Mouse (Mus musculus) left cerebral cortex, adult 8-10 months (tissue): ENCODE results near the gene Fbxw2. TPM values are rescaled to one million over a fixed set of nuclear protein-coding genes. Genes with fewer than 3 reads are reported as not detected.
"Not testable (repeated sequence)": the region's sequence is repeated elsewhere in the genome, so short reads cannot be mapped to it uniquely, and the experiment has no call there.

Source experiments
- DNase-seq, 2 experiments: peaks; one replicate each; pipeline ENCODE4 v3.0.0; 2022; ENCODE audit warnings: low spot score in 2 of 2
- total RNA-seq, 4 experiments: library from RNA; stranded (reverse); gene quantifications; 2 replicates each; pipeline ENCODE4 v1.2.4; 2022

The Fbxw2 gene
- total RNA-seq, result 10 to 100 TPM; 84.5 to 99.0 (median 96.9) TPM

DNA sequence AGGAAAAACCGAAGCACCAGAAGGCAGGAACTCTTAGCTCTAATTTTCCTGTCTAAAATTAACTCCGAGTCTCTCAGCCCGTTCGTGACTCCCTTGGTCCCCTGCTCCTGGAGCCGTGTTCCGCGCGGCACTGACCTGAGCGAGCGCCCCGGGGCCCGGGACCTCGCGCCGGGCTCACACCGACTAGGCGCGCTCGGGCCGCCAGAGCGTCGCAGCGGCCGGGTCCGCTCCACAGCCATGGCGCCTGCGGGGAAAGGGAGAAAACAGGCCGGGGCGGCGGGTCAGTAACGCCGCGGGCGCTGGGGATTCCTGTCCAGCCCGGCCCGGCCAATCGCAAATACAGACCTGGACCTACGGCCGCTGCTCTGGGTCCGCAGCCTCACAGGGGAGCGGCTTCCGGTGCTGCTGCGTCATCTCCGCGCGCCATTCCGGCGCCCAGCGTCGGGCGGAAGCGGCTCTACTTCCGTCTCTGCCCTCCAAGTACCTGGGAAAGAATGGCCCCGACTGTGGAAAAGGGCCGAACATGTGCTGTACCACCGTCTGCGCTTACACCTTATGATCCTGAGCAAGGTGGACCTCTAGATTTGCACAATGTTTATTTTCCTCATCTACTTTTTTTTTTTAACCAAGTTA lies at the start of gene Fbxw2:
Fbxw2 (minus strand) TSS at position 485 of the 633 bp plus-strand sequence.
- DNase-seq, result peak; percentile 83 to 86

DNA sequence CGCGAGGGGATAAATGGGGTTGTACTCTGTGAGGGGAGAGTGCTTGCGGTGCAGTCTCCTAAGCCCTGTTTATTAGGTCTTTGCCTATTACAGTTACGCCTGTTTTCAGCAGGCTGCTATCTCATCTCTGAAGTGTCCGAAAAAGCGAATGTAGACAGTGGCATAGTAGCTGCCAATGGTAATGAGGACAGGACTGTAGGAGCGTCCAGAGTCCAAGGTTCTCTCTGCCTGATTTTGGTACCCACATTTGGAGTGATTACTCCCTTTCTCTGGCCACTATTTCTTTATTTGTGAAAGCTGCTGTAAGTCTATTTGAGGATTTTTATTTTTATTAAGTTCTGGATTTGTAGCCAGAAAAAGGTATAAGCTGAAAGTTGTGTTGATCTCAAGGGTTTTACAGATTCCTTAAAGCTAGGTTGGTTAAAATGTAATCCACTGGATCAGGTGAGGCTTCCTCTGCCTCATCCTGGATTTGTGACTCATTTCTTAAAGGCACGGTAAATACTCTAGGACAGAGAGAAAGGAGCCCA lies 48.8 kb upstream of the Fbxw2 start, which contains the start of gene Psmd5:
Psmd5 (minus strand) TSS at position 153 of the 530 bp plus-strand sequence.
- DNase-seq, result no peak

DNA sequence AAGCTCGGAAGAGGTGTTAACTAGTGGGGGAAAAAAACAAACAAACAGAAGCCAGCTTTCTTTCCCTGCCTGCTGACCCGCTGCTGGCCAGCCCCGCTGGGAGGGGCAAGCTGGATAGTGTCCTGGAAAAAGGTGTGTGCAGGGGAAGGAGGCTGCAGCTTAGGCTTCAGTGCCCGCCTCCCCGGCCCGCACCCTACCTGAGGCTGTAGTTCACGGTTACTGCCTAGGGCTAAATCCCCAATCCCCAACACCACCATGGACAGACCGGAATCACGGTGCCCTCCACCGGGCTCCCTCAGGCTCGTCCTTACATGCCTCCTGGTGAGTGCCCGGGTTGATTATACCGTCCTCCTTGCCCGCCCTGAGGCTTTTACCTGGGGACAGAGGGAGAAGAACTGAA lies 48.2 kb upstream of the Fbxw2 start, which contains the start of gene Cutal:
Cutal (plus strand) TSS at position 126 of the 400 bp plus-strand sequence.
- no peak for DNase-seq

- peak; percentile 88 to 93 for DNase-seq
Observed at GRCm38 (mm10) chr2:34870520-34871474, 44.7 kb upstream of the Fbxw2 start.

DNA sequence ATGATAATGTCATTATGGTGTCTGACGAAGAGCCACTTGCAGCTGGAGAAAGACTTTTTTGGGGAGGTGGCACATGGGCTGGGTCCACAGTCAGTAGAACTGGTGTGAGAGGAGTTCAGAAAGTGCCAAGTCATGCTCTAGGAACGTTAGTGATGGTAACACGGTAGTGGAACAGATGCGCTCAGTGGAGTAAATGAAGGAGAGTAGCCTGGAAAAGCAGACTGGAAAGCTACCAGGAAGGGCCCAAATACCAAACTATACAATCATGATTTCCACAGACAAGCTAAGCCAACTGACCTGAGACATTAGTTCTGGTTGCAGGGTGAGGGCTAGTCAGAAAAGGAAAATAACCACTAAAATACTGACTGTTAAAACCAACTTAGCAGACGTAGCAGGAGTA lies 43.6 kb upstream of the Fbxw2 start:
- DNase-seq, result no peak

DNA sequence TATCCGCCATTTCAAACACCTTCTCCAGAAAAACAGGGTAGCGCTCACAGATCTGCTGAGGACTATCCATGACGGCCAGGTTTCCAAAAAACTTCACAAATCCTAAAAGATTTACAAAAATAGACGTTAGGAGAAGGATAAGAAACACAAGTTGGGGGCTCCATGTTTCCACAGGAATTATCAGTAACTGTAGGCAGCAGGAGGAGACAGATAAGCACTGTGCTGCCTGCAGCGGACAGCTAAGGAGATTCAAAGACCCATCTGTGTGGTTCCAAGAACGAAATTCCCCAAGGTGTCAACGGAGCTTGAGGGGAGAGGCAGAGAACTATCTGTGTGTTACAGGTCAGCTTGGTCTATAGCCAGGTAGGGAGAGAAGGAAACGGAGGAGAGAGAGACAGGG lies 31.6 kb upstream of the Fbxw2 start:
- DNase-seq, result no peak

DNA sequence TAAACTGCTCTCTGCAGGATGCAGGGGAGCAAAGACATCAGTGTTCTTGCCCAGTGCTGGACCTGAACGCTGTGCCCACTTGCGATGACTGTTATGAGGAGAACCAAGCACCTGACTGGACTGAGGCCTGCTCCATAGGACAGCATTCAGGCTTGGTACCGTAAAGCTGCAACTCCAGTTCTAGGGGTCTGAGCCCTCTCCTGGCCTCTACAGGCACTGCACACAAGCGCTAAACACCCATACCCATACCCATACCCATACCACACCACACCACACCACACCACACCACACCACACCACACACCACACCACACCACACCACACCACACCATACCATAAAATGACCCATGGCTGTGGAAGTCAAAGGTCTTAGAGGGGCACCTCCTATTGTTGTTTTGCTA lies 29.2 kb upstream of the Fbxw2 start:
- no peak for DNase-seq

DNA sequence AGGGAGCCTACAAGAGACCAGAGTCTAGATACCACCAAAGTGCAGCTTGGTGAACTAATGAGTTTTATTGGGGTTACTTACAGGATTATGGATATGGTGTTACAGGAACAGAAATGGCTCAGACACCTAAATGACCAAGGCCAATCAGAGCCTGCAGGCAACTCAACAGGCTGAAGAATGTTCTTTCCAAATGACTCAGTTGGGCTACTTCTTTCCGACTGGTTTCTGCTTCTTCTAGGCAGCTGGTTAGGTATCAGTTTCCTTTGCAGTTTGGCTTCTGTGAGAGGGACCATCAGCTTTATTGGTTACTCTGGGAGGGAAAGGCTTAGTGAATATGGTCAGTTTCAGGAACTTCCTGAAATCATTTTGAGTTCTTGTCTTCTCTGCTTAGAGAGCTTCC lies 21.6 kb upstream of the Fbxw2 start:
- no peak for DNase-seq

DNA sequence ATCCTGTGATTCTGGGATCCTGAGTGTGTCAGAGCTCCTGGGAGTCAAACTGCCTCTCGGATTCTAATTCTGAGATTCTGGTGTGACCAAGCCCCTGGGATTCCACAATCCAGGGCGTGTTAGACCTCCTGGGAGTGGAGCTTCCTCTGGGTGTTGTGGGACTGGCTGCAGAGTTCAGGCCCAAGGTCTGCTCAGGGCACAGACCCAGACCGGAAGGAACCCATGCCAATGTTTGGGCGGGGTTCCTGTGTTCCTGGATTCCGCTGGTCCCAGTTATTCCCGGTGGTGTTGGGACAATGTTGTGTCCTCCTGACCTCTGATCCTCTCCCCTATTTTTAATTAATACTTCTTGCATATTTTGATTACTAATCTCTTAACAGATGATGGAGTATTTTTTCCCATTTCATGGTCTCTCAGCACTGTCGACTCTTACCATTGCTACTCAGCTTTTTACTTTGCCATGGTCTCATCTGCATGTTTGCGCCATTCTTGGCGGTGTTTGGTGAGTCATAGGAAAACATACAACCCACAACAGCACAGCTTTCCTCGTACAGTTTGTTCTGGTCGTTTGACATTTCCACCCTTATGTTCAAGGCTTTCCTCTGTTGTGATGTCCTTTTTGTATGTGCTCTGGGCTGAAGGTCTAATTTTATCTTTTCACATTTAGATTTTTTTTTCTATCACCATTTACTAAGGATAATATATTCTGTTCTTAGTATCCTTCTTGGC lies 17.3 kb upstream of the Fbxw2 start:
- DNase-seq, result no peak

DNA sequence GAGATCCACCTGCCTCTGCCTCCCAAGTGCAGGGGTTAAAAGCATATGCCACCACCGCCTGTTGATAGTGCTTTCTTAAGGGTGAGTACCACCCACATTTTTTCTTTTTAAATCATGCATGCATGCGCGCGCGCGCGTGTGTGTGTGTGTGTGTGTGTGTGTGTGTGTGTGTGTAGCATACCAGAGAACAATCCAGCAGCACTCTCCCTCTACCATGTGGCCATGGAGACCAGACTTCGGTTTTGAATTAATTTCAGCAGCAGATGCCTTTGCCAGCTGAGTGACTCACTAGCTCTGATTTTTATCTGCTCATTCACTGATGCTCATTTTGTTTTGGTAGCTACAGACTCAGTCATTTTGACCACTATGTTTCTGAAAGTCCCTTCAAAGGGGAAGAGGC lies 15.6 kb upstream of the Fbxw2 start:
- peak in 1 of 2 experiments; percentile 70 for DNase-seq

DNA sequence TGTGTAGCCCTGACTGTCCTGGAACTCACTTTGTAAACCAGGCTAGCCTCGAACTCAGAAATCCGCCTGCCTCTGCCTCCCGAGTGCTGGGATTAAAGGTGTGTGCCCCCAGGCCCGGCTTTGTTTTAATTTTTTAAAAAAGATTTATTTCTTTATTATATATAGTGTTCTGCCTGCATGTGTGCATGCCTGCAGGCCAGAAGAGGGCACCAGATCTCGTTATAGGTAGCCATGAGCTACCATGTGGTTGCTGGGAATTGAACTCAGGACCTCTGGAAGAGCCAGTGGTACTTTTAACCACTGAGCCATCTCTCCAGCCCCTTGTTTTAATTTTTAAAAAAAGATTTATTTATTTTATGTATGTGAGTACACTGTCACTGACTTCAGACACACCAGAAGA lies 14.0 kb upstream of the Fbxw2 start:
- not testable (repeated sequence) for DNase-seq

- DNase-seq, result no peak
Observed at GRCm38 (mm10) chr2:34835669-34836068, 9.6 kb upstream of the Fbxw2 start.

DNA sequence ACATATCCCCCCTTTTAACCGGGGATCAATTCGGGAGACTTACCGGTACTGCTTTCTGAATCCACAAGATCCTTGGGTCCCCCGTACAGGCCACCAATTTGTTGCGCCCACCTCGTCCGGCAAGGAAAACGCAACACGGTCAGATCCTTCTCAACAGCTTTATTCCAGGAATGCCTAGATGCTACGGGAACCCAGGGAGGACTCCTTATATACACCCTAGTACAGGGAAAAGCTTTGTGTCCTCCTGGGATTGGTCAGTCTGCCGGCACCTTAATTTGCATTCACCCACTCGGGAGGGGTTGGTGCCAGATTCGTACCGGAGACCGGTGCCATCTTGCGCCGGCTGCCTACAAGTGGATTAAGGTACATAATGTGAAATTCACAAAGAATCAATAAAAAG lies 7.5 kb upstream of the Fbxw2 start:
- no peak for DNase-seq

DNA sequence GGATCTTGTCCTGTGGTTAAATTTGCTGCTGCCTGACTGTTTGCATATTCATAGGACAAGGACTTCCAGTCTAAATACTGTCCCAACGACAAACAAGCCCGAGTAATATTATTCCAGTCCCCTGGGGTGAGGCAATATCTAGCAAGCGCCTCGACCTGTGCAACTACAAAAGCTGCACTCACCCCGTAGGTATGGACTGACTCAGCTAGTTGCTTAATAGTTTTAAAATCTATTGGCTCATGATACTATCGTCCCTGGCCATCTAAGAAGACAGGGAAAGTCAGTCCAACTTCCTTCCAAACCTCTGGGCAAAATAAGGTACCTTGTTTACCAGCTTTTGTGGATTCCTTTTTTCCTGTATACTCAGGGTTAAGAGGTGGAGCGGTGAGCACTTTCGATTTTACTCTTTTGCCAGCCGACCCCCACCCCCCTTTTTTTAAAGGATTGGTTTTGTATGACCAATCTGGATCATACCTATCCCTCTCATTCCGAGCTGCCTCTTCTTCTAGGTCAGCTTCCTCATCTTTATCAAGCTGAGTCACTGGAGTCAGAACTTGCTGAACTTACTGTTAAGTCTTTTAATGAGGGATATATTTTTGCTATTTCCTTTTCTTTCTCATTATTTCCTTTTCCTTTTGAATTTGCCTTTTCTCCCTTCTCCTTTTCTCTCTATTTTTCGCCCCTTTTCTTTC lies 6.8 kb upstream of the Fbxw2 start, which contains the start of gene Gm34653:
Gm34653 (plus strand) TSS at position 242 of the 692 bp plus-strand sequence.
- DNase-seq, result not testable (repeated sequence)

DNA sequence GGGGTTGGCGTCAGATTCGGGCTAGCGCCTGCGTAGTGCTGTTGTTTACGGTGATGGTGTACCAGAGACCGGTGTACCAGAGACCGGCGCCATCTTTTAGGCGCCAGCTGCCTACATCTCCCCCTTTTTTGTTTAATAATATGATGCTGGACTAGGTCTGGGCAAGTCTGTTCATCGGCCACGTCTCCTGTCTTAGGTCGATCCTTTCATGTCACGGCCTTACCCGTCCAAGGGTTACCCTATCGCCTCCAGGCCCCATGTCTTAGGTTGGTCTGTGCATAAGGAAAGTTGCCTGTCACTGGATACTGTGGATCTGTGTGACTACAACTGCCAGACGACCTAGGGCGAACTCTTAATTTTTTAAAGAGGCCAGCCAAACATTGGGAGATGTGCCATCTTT lies 4.0 kb upstream of the Fbxw2 start:
- not testable (repeated sequence) for DNase-seq

GRCm38 (mm10) chr2:34828026-34828425 lies 1.9 kb upstream of the Fbxw2 start:
- no peak for DNase-seq

GRCm38 (mm10) chr2:34827591-34827990 lies 1.5 kb upstream of the Fbxw2 start:
- DNase-seq, result no peak

- no peak for DNase-seq
Observed at GRCm38 (mm10) chr2:34826460-34827231, 535 bp upstream of the Fbxw2 start.

DNA sequence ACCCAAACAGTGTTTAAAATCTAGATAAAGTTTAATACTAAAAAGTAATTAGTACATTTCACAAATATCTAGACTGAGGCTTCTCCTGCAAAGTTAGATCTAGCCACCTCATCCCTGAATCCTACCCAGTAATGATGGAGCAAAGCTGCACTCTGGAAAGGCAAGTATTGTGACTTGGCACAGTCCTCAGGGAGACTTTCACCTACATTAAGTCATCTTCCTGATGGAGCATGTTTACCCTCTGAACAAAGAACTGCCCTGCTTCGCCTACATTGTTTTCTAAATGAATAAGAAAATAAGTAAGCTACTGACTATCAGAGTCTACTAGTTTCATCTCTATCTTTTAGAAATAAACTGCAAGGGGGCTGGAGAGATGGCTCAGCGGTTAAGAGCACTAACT lies 7.6 kb downstream of the Fbxw2 start:
- no peak for DNase-seq

GRCm38 (mm10) chr2:34815893-34816292 lies 10.2 kb downstream of the Fbxw2 start:
- DNase-seq, result not testable (repeated sequence)
